Mouse (Mus musculus) yolk sac, embryonic 10.5 days (tissue): ENCODE measurements around the gene Rfx6.

Experiments
- DNase-seq: peaks from one replicate; pipeline ENCODE4 v3.0.0-alpha.2; 2017; ENCODE audit warnings: low spot score

Gene Rfx6

GRCm38 (mm10) chr10:51677548-51678250 is at the start of gene Rfx6:
Gene Rfx6, plus strand, starts transcription at chr10:51677756.
- peak; percentile 16 for DNase-seq

- no peak for DNase-seq
These were observed 46.0 kb upstream of the Rfx6 start, which contains the start of gene Gprc6a for GRCm38 (mm10) chr10:51631411-51632136. Gene Gprc6a, minus strand, starts transcription at chr10:51631461.

GRCm38 (mm10) chr10:51649506-51650221 is 27.9 kb upstream of the Rfx6 start:
- DNase-seq: no peak

- no peak for DNase-seq
These were observed 20.2 kb upstream of the Rfx6 start for GRCm38 (mm10) chr10:51657324-51657723.

- no peak for DNase-seq
These were observed 8.2 kb upstream of the Rfx6 start for GRCm38 (mm10) chr10:51669334-51669733.

GRCm38 (mm10) chr10:51671583-51671982 is 6.0 kb upstream of the Rfx6 start:
- no peak for DNase-seq

GRCm38 (mm10) chr10:51672082-51672779 is 5.3 kb upstream of the Rfx6 start:
- DNase-seq: no peak

GRCm38 (mm10) chr10:51678251-51678639 is 689 bp downstream of the Rfx6 start:
- no peak for DNase-seq

- DNase-seq: no peak
These were observed 43.3 kb downstream of the Rfx6 start for GRCm38 (mm10) chr10:51720904-51721303.

GRCm38 (mm10) chr10:51761436-51761835 is 83.9 kb downstream of the Rfx6 start:
- no peak for DNase-seq

- peak; percentile 52 for DNase-seq
These were observed 85.7 kb downstream of the Rfx6 start for GRCm38 (mm10) chr10:51763241-51763640.

- DNase-seq: peak; percentile 45
These were observed 90.9 kb downstream of the Rfx6 start for GRCm38 (mm10) chr10:51768445-51768844.

GRCm38 (mm10) chr10:51769252-51769651 is 91.7 kb downstream of the Rfx6 start:
- DNase-seq: no peak

- DNase-seq: no peak
These were observed 102.1 kb downstream of the Rfx6 start for GRCm38 (mm10) chr10:51779648-51780047.
